Mouse (Mus musculus): ENCODE data around the gene Galntl6. TPM values are rescaled to one million over a fixed set of nuclear protein-coding genes. Genes with fewer than 3 reads are reported as not detected.

Gene Galntl6
- 0.07 and 0.13 TPM in 2 replicates for polyA plus RNA-seq (2015; fragmentation: Nextera tagmentation; extraction: Ambion mirVana)

GRCm38 (mm10) chr8:58912196-58912839, at the start of gene Galntl6:
Galntl6 (minus strand) TSS chr8:58912640.

GRCm38 (mm10) chr8:58911677-58912076, 763 bp downstream of the Galntl6 start, which contains the start of gene BC030500:
BC030500 (plus strand) TSS chr8:58911755.

Other genes with a start within 250 kb of the Galntl6 start
- gene BC030500, start 885 bp downstream of the Galntl6 start, polyA plus RNA-seq (2015; fragmentation: Nextera tagmentation; extraction: Ambion mirVana): 0.13 and 0.15 TPM in 2 replicates

All from skeletal muscle tissue, postnatal 0 days (tissue).